Mouse (Mus musculus) liver, adult 2 months (tissue): ENCODE results near the gene Fndc3b. TPM values are rescaled to one million over a fixed set of nuclear protein-coding genes. Genes with fewer than 3 reads are reported as not detected.

ENCODE experiments used
- DNase-seq: peaks from one replicate; pipeline ENCODE4 v3.0.0-alpha.2; 2011; ENCODE audit warnings: low read depth, low spot score; ENCODE audit errors: extremely low read depth
- H3K27ac ChIP-seq: fragments of 200-500 bp; replicated peaks from 2 replicates; pipeline ENCODE4 v1.5.1; 2012; ENCODE audit warnings: low read depth, mild to moderate bottlenecking, control low read depth, inconsistent platforms, low read length; ENCODE audit not compliant: insufficient read depth
- H3K27me3 ChIP-seq: fragments of 200-500 bp; 2 replicates; pipeline ENCODE4 v1.6.1; 2012; ENCODE audit warnings: mild to moderate bottlenecking, moderate library complexity, low read length, inconsistent platforms; ENCODE audit not compliant: control insufficient read depth, insufficient read depth
- H3K36me3 ChIP-seq: fragments of 200-500 bp; 2 replicates; pipeline ENCODE4 v1.6.1; 2012; ENCODE audit warnings: low read length, inconsistent platforms; ENCODE audit not compliant: control insufficient read depth, insufficient read depth
- H3K4me1 ChIP-seq: fragments of 200-500 bp; 2 replicates; pipeline ENCODE4 v1.6.1; 2011; ENCODE audit warnings: low read length; ENCODE audit not compliant: control insufficient read depth, insufficient read depth
- H3K4me3 ChIP-seq: fragments of 200-500 bp; 2 replicates; pipeline ENCODE4 v1.5.1; 2011; ENCODE audit warnings: low read depth, mild to moderate bottlenecking, control low read depth, low read length, moderate library complexity; ENCODE audit not compliant: insufficient read depth
- H3K79me2 ChIP-seq: fragments of 200-500 bp; 2 replicates; pipeline ENCODE4 v1.6.1; 2012; ENCODE audit warnings: inconsistent platforms, mild to moderate bottlenecking, low read length, moderate library complexity; ENCODE audit not compliant: control insufficient read depth, insufficient read depth
- H3K9ac ChIP-seq: fragments of 200-500 bp; 2 replicates; pipeline ENCODE4 v1.6.1; 2012; ENCODE audit warnings: low read depth, mild to moderate bottlenecking, control low read depth, inconsistent platforms, low read length
- CTCF ChIP-seq: fragments of 200-500 bp; IDR thresholded peaks from 2 replicates; pipeline ENCODE4 v1.5.1; 2011; ENCODE audit warnings: low read depth, low read length, control low read depth
- POLR2A ChIP-seq: fragments of 200-500 bp; IDR thresholded peaks from 2 replicates; pipeline ENCODE4 v1.6.1; 2011; ENCODE audit warnings: low read length, control low read depth; ENCODE audit not compliant: insufficient read depth; ENCODE audit errors: extremely low read depth
- WGBS: fragments of 180-500 bp; shearing (Covaris S2); methylation state at CpG from one replicate; pipeline ENCODE4 v1.1.7; 2018; 5-methylcytosine and 5-hydroxymethylcytosine counted together
- polyA plus RNA-seq: library from polyadenylated mRNA; depleted of rRNA; stranded (reverse); fragments of >200 nt; gene quantifications from 2 replicates; pipeline ENCODE4 v1.2.3, GENCODE M21; 2012
- total RNA-seq: library from RNA; depleted of rRNA; stranded (reverse); fragments of >200 nt; gene quantifications from 2 replicates; pipeline ENCODE4 v1.2.3, GENCODE M21; 2014

Fndc3b gene
- total and polyA plus RNA-seq, 2 experiments = 3.3 to 9.4 TPM

DNA sequence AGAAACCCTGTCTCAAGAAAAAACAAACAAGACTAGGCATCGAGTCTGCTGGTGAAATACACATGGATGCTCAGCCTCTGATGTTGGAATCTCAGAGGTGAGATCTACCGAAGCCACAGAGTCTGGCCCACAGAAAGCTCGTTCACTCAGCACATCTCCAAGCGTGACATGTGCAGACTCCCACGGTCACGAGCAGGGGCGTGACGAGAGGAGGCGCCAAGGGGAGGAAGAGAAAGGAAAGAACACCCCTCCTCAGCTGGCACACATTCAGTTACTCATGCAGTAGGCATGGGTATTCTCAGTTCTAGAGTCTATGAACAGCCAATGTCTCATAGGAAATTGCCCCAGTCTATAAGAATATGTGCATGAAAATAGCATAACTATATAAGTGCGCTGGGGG lies 199.3 kb downstream of the Fndc3b start:
- peaks cover 3% of the 10 kb centered on the region; the same call in 1 of the 2 replicates for H3K79me2 ChIP-seq
- no peak overlapping the region for H3K9ac ChIP-seq
- WGBS = 84% methylated on average over 10 of the region's 10 CpGs
- H3K27ac ChIP-seq = no peak overlapping the region
- DNase-seq = no peak
- H3K27me3 ChIP-seq = no peaks in the 10 kb centered on the region
- no peak overlapping the region for H3K4me3 ChIP-seq
- H3K4me1 ChIP-seq = no peaks in the 10 kb centered on the region
- TF ChIP-seq CTCF (no peak), POLR2A (no peak)
- peaks cover 10% of the 10 kb centered on the region; the same call in 1 of the 2 replicates for H3K36me3 ChIP-seq

DNA sequence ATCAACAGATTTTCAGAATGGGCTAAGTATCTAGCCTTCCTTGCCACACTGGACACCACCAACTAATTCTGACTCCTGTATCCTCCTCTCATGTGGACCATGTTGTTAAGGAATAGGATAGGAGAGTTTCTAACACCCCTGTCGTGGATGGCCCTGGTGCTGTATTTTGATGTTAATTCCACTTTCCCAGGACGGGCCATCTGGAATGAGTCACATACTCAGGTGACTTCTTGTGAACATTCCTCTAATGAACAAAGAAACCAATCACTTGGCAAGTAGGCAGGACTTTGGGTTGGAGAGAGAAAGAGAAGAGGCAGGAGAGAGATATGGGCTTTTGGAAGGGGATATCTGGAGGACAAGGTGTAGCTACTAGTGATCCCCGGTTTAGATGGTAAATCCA lies 204.2 kb downstream of the Fndc3b start:
- Histone ChIP-seq H3K4me3 (no peak overlapping the region), H3K79me2 (no peaks in the 10 kb centered on the region), H3K9ac (no peak overlapping the region), H3K27ac (no peak overlapping the region), H3K36me3 (peaks cover 15% of the 10 kb centered on the region; the same call in 1 of the 2 replicates), H3K27me3 (no peaks in the 10 kb centered on the region), H3K4me1 (no peaks in the 10 kb centered on the region)
- DNase-seq = no peak
- whole genome bisulfite sequencing = 97% methylated on average over 3 of the region's 3 CpGs
- no peak for TF ChIP-seq POLR2A
- no peak for TF ChIP-seq CTCF

DNA sequence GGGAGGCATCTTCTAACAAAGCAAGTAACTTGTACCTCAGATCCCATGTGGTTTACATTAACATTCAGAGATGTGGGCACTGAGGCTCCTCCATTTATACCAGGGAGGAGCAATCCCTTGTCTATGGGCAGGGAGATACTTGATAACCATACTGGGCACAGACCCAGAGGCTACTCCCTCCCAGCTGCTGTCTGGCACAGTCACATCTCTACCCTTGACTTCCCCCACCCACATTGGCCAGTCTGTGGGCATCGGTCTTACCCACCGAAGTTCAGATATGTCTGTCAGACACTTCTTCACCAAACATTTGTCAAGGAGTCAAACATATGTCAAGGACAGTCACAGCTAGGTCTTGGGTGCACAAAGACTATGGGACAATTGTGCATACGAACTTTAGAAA lies 205.5 kb downstream of the Fndc3b start:
- no peak overlapping the region for H3K9ac ChIP-seq
- no peak for TF ChIP-seq POLR2A
- no peak for TF ChIP-seq CTCF
- WGBS = 80% methylated on average over 3 of the region's 3 CpGs
- H3K4me1 ChIP-seq = no peaks in the 10 kb centered on the region
- no peaks in the 10 kb centered on the region for H3K27me3 ChIP-seq
- no peak overlapping the region for H3K4me3 ChIP-seq
- H3K27ac ChIP-seq = no peak overlapping the region
- peaks cover 18% of the 10 kb centered on the region; the same call in 1 of the 2 replicates for H3K36me3 ChIP-seq
- H3K79me2 ChIP-seq = no peaks in the 10 kb centered on the region
- DNase-seq = no peak

DNA sequence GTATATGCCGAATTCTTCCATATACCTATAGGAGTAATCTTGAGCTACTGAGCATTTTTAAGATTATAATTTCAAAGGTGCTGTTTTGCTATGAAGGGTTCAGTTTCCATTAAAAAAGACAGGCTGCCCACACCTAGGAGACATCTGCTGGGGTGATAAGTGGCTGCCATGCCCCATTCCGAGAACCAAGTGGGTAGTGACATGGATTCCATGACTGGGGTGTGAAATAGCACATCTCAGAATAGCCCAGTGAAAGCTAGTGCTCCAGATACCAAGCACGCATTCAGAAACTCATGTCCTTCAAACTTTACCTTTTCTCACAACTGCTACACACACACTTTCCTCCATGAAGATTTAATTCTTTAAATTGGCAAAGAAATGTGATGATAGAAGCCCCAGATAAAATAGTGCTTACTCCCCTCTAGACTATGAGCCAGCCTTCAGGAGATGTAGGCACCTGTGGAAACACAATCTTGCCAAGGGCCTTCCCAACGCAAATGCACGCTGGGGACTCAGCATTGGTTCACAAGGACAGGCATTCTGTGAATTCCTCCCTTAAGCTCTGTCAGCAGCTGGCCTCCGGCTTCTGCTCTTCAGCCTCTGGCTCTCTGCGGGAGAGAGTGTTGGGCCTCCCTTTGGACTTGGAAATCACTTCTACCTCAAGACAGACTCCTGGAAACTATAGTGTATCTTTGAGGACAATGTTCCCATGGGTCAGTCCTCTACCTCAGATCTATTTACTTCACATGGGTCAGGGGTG lies 207.6 kb downstream of the Fndc3b start:
- no peaks in the 10 kb centered on the region for H3K4me1 ChIP-seq
- TF ChIP-seq CTCF (no peak), POLR2A (no peak)
- no peak overlapping the region for H3K9ac ChIP-seq
- no peak overlapping the region for H3K4me3 ChIP-seq
- 95% methylated on average over 7 of the region's 7 CpGs for WGBS
- DNase-seq = no peak
- no peaks in the 10 kb centered on the region for H3K27me3 ChIP-seq
- peaks cover 20% of the 10 kb centered on the region; the same call in 1 of the 2 replicates for H3K36me3 ChIP-seq
- no peaks in the 10 kb centered on the region for H3K79me2 ChIP-seq
- no peak overlapping the region for H3K27ac ChIP-seq

DNA sequence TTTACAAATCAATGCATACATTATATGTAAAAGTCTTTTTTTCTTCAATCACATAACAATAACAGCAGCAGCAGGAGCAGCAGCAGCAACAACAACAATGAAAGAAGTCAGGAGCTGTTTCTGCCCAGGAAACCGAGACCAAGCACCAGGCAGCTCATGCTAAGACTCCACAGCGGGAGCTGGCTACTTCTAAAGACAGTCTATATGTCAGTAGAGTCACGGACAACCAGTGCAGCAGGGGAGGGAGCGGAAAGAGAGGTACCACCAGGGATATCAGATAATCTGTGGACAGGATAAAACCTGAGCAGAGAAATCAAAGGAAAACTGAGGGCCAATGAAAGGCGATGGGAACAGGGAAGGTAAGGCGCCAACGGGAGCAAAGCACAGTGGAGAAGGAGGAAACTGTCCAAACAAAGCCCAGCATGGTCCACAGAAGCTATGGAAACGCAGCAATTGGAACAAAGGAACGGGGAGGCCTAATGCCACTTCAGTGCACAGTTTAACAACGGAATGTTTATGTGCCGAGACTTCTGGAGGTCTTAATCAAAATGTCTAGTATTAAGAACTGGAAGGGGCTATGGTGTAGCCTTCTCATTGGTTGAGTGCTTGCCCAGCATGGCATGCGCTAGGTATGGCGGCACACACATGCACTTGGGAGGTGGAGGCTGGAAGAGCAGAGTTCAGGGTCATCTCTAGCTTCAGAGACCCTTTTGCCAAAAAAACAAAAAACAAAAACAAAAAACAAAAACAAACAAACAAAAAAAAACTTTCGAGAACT lies 215.6 kb downstream of the Fndc3b start:
- no peak for DNase-seq
- Histone ChIP-seq H3K27me3 (no peaks in the 10 kb centered on the region), H3K4me1 (peaks cover 7% of the 10 kb centered on the region), H3K4me3 (no peak overlapping the region), H3K36me3 (peaks cover 9% of the 10 kb centered on the region; the same call in 1 of the 2 replicates), H3K79me2 (no peaks in the 10 kb centered on the region), H3K9ac (no peak overlapping the region), H3K27ac (no peak overlapping the region)
- TF ChIP-seq POLR2A = no peak
- no peak for TF ChIP-seq CTCF
- 94% methylated on average over 14 of the region's 14 CpGs for WGBS
